Mouse (Mus musculus) kidney, adult 8-10 months (tissue): ENCODE results near the gene Tsc22d4.

Experiments
- DNase-seq, 2 experiments: peaks; one replicate each; pipeline ENCODE4 v3.0.0; 2022

Gene Tsc22d4

GRCm38 (mm10) chr5:137768475-137768874 lies 22.9 kb downstream of the Tsc22d4 start:
- no peak for DNase-seq

DNA sequence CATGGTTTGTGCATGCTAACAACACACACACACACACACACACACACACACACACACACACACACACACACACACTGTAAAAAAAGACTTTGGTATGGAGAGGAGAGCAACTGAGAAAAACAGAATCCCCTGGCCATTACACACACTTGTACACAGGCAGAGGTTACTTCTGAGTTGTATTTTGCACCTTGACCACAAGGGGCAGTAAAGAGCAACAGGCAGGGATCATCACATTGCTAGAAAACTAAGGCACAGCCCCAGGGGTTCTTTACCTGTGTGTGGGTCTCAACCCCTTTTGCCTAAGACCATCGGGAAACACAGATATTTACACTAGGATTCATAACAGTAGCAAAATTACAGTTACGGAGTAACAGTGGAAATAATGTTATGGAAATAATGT lies 25.2 kb downstream of the Tsc22d4 start:
- no peak for DNase-seq

GRCm38 (mm10) chr5:137772755-137773154 lies 27.2 kb downstream of the Tsc22d4 start:
- DNase-seq = no peak

- DNase-seq = no peak
Observed at GRCm38 (mm10) chr5:137775587-137776290, 30.2 kb downstream of the Tsc22d4 start.

DNA sequence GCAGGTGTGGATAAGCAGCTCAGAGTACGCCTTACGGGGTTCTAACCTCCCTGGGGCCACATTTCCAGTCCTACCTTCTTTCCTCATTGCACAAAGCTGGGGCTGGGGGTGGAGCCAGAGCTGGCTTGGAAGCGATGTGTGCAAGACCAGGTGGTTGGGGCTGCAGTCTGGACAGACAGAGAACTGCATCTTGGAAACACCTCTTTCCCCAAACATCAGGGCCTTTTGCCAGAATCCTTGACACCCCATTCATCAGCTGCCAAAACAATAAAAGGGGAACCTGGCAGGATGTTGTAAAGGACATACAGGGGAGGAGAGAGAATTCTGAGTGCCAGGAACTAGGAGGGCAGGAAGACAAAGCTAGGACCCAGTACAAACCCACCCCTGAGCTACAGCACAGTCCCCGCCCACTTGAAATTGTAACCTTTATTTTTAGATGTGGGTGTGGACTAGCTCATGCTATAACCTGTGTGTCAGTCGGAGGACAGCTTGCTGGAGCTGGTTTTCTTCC lies 30.9 kb downstream of the Tsc22d4 start:
- peak in 1 of 2 experiments; percentile 65 for DNase-seq

GRCm38 (mm10) chr5:137777267-137777845 lies 31.8 kb downstream of the Tsc22d4 start:
- DNase-seq = no peak

DNA sequence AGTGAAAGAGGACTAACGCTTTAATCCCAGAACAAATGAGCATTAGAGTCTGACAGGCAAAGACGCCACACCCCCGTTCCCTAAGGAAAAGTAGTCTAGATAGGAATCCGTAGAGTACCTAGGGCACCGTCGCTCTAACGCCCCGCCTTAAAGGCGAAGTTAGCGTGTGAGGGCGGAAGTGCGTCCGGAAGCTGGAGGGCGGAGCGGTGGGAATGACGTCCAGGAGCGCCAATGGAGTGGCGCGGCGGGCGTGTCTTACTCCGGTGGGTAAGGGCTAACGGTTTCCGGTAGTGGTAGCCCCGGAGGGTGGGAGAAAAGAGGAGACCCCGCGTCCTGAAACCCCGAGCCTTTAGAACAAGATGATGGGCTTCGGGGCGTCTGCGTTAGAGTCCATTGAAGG lies 33.1 kb downstream of the Tsc22d4 start, which contains the start of gene Ppp1r35:
Gene Ppp1r35 (plus strand): TSS at position 215 of the 400 bp plus-strand sequence.
- DNase-seq = peak; percentile 97 to 98

- no peak for DNase-seq
Observed at GRCm38 (mm10) chr5:137779053-137779933, 33.8 kb downstream of the Tsc22d4 start.

DNA sequence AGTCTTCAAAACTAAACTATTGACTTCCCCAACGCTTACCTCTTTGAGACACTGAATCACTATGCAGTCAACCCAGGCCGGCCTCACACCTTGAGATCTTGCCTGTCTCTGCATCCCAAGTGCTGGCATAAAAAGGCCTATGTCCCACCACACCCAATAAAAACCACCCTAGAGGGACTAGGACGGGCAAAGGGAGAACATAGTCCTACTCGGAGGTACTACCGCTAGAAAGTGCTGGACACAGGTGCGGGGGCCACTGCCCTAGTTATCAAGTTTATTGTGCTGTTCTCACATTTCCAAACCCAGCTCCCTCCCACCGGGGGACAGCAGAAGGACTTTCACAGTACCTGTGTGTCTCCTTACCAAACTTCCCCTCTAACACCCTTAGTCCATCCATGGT lies 36.1 kb downstream of the Tsc22d4 start:
- DNase-seq = no peak

GRCm38 (mm10) chr5:137782776-137783522 lies 37.4 kb downstream of the Tsc22d4 start:
- no peak for DNase-seq

DNA sequence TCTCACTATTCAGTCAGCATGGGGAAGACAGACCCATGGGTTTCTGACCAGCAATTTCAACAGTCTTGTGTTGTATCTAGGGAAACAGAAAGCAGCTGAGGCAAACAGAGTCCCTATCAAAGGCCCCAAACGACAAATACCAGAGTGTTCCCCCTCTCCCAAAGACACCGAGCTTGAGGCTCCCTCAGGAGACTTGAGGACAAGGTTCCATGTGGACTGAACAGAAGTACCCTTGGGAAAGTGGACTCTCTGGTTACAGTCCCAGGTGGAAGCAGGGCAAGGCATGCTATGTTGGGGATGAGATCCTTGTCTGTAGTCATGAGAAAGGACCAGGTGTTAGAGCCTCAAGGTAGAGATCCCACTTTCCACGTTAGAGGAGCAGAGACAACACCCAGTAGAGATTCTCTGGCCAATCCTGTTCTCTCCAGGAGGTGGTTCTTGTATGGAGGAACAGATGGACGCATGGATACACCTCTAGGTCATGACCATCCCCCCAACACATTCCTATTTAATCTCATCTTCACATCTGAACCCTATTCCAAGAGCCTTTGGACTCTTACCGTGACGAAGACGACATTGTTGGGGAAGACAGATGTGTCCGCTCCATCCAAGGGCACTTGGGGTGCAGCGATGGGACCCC lies 38.5 kb downstream of the Tsc22d4 start:
- no peak for DNase-seq

- no peak for DNase-seq
Observed at GRCm38 (mm10) chr5:137784546-137784945, 39.0 kb downstream of the Tsc22d4 start.

DNA sequence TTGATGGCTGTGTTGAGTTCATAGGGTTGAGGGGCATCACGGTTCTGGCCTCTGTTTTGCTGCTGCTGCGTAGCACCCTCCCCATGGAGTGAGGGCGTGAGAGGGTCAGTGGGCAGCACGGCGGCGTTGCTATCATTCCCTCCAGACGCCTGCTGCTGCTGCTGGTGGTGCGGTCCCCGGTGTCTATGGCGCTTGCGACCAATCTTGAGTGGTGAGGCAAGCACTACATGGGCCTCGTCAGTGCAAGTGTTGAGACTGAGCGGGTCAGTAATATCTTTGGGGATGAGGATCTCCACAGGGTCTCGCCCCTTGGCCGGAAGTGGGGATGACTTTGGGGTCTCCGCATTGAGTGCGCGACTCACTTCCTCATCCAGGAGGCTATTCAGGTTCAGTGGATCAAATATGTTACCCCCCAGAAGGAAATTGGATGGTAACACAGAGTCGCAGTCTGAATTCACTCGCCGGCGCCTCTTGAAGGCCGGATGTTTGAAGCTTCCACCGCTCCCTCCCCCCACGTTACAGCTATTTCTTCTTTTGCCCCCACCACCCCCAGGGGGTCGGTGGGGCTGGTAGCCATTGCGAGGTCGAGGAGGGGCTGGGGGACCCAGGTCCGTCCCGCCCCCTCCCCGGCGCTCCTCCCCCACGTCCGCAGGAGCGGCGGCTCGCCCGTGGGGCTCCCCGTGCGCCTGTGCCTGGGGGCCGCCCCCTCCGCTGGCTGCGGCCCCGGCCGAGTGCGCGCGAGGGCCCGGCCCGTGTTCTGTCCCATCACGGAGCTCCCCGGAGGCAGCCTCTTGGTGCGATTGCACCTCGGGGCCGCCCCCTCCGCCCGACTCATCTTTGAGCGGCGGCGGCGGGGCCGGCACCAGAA lies 39.9 kb downstream of the Tsc22d4 start:
- peak in 1 of 2 experiments; percentile 33 for DNase-seq

DNA sequence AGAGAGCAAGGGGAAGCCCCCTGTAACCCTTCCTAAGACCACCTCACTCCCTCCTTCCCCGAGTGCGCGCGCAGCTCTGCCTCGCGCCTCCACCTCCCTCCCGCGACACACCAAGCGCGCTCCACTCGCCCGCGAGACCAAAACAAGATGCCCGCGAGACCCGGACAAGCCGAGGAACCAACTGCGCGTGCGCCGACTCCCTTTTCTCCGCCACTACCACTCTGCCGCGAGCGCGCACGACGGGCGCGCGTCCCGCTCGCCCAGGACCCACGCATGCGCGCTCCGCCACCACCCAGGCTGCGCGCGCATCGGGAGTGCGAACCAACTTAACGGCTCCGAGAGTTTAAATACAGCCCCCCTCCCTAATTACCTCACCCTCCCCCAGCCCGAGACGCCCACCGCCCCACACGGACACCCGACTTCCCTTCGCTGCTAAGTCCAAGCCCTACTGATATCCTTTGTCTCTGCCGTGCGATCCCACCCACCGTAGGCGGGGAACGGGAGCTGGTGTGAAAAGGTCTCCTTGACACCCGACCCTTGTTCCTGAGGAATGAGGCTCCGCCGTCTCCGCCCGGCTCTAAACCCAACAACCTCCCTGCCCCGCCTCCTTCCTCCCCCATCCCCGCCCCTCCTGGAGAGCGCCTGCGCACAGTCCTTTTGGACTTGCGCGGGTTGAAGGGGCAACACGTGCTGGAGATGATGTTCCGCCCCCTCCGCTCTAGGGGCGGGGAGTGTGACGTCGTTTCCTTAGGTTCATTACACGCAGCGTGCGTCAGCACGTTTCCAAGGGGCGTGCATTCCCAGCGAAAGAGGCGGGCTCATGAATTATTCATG lies 40.8 kb downstream of the Tsc22d4 start:
- DNase-seq = peak; percentile 99

- DNase-seq = peak; percentile 95 to 96
Observed at GRCm38 (mm10) chr5:137787151-137787928, 41.8 kb downstream of the Tsc22d4 start, which contains the start of the genes Mepce and Zcwpw1. Gene Mepce, minus strand, starts transcription at chr5:137787655. Gene Zcwpw1, plus strand, starts transcription at chr5:137787798.

DNA sequence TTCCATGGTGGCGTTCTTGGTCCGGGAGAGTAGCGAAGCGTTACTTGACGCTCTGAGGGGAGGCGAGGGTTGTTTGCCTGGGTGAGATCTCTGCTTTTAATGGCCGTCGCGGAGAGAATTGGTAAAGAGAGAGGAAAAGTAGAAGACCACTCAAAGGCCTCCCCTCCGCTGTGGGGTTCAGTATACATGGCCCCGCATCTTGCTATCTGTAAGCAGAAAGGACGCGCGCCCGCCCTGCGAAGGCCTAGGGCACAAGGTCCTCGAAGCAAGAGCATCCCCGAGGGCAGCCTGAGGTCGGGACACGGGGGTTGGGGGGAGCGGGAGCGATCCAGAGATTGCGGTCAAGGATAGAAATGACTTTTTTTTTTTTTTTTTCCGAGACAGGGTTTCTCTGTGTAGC lies 42.6 kb downstream of the Tsc22d4 start:
- DNase-seq = peak; percentile 35 to 50

DNA sequence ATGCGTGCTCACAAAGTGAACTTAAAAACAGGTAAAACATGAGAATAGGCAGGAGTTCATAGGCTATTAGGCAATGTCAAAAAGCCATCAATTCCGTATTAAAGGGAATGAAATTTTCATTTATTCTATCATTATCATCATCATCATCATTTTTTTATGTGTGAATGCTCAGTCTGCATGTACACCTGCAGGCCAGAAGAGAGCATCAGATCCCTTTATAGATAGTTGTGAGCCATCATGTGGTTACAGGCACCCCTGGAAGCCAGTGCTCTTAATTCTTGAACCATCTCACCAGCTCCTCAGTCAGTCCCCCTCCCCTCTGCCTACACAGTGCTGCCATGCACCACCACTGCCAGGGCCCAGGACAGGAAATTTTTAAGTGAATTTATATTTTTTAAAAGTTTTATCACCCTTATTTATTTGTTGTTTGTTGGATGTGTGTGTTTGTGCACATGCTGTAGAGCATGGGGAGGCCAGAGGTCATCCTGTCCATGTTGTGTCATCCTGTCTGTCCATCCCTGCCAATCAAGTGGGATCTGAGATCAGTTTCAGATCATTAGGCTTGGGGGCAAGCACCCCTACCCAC lies 43.5 kb downstream of the Tsc22d4 start:
- no peak for DNase-seq

DNA sequence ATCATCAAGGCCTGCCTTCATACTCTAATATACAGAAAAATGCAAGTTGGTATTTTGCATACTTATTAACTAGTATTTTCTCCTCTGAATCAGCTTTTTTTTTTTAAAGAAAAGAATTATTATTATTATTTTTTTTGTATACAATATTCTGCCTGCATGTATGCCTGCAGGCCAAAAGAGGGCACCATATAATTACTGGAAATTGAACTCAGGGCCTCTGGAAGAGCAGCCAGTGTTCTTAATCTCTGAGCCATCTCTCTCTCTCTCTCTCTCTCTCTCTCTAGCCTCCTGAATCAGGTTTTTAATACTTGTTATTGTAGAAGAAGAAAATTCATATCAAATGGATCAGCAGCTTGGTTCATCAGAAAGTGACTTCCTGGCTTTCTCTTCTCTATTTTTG lies 46.0 kb downstream of the Tsc22d4 start:
- DNase-seq = no peak

- DNase-seq = no peak
Observed at GRCm38 (mm10) chr5:137796606-137797005, 51.1 kb downstream of the Tsc22d4 start.
